Mouse (Mus musculus) hindbrain, embryonic 13.5 days (tissue): Measurements from ENCODE around the gene Cwc15. TPM values are rescaled to one million over a fixed set of nuclear protein-coding genes. Genes with fewer than 3 reads are reported as not detected.
A peak's percentile ranks its signal among the peaks of the same experiment; 100 is the strongest.
"Not testable (repeated sequence)": the region's sequence is repeated elsewhere in the genome, so short reads cannot be mapped to it uniquely, and the experiment has no call there.

Experiments used
- ATAC-seq: fragments of 200-750 bp; cut with Nextera tagmentation; 2 replicates; pipeline ENCODE4 v1.8.0; 2017; ENCODE audit warnings: moderate TSS enrichment; ENCODE audit not compliant: low FRiP score
- H3K27ac ChIP-seq: fragments of 300-500 bp; sonication (generic); 2 replicates; pipeline ENCODE4 v1.5.1; 2015; ENCODE audit warnings: inconsistent platforms, mild to moderate bottlenecking, moderate library complexity
- H3K27me3 ChIP-seq: fragments of 300-500 bp; sonication (generic); 2 replicates; pipeline ENCODE4 v1.6.1; 2015; ENCODE audit warnings: mild to moderate bottlenecking, inconsistent platforms
- H3K36me3 ChIP-seq: fragments of 300-500 bp; sonication (generic); 2 replicates; pipeline ENCODE4 v1.6.1; 2015; ENCODE audit warnings: mild to moderate bottlenecking, inconsistent platforms
- H3K4me1 ChIP-seq: fragments of 300-500 bp; sonication (generic); replicated peaks from 2 replicates; pipeline ENCODE4 v1.6.1; 2015; ENCODE audit warnings: inconsistent platforms
- H3K4me2 ChIP-seq: fragments of 300-500 bp; sonication (generic); 2 replicates; pipeline ENCODE4 v1.6.1; 2015; ENCODE audit warnings: inconsistent platforms, mild to moderate bottlenecking, moderate library complexity
- H3K4me3 ChIP-seq: fragments of 300-500 bp; sonication (generic); 2 replicates; pipeline ENCODE4 v1.5.1; 2015; ENCODE audit warnings: mild to moderate bottlenecking, inconsistent platforms
- H3K9ac ChIP-seq: fragments of 300-500 bp; sonication (generic); 2 replicates; pipeline ENCODE4 v1.6.1; 2015; ENCODE audit warnings: mild to moderate bottlenecking, inconsistent platforms
- H3K9me3 ChIP-seq: fragments of 300-500 bp; sonication (generic); 2 replicates; pipeline ENCODE4 v1.6.1; 2016; ENCODE audit warnings: inconsistent platforms
- WGBS: fragments of 180-500 bp; shearing (Covaris S2); methylation state at CpG from one replicate; pipeline ENCODE4 v1.1.7; 2015; 5-methylcytosine and 5-hydroxymethylcytosine counted together
- polyA plus RNA-seq: library from polyadenylated mRNA; unstranded; fragments of >200 nt; fragmentation: Nextera tagmentation; extraction: Ambion mirVana; gene quantifications from 2 replicates; pipeline ENCODE4 v1.2.1, GENCODE M21; 2015

Cwc15 gene
- polyA plus RNA-seq: 163 and 174 TPM in 2 replicates

- Histone ChIP-seq H3K4me3 (peak within 1 kb of the TSS; percentile 64), H3K27me3 (no peaks in the 10 kb centered on the region), H3K4me2 (peak within 1 kb of the TSS; percentile 80), H3K27ac (peak within 1 kb of the TSS; percentile 85), H3K4me1 (peaks cover 15% of the 10 kb centered on the region), H3K9me3 (no peaks in the 10 kb centered on the region), H3K9ac (peak within 1 kb of the TSS; percentile 78), H3K36me3 (peaks cover 28% of the 10 kb centered on the region)
- peak; percentile 98 for ATAC-seq
- WGBS: under 1% methylated on average over 59 of the region's 59 CpGs
Observed at GRCm38 (mm10) chr9:14500023-14500915, at the start of gene Cwc15, which contains the start of gene Kdm4d. TSS of gene Cwc15 (plus strand) at chr9:14500617. TSS of gene Kdm4d (minus strand) at chr9:14500482.

GRCm38 (mm10) chr9:14451120-14451519 is 49.3 kb upstream of the Cwc15 start:
- H3K36me3 ChIP-seq, ATAC-seq: not testable (repeated sequence)
- 79% methylated on average over 8 of the region's 8 CpGs for WGBS

GRCm38 (mm10) chr9:14456320-14456719 is 44.1 kb upstream of the Cwc15 start:
- Histone ChIP-seq H3K27ac (no peak overlapping the region), H3K4me2 (no peak overlapping the region), H3K9me3 (no peaks in the 10 kb centered on the region), H3K36me3 (no peaks in the 10 kb centered on the region), H3K27me3 (no peaks in the 10 kb centered on the region), H3K9ac (no peak overlapping the region), H3K4me3 (no peak overlapping the region), H3K4me1 (no peaks in the 10 kb centered on the region)
- no peak for ATAC-seq
- 92% methylated on average over 3 of the region's 3 CpGs for WGBS

More at GRCm38 (mm10) chr9:14451120-14451519, 49.3 kb upstream of the Cwc15 start:
- not testable (repeated sequence) for H3K9me3 ChIP-seq, H3K9ac ChIP-seq, H3K27ac ChIP-seq, H3K4me2 ChIP-seq, H3K27me3 ChIP-seq, H3K4me1 ChIP-seq, H3K4me3 ChIP-seq

- H3K27me3 ChIP-seq, H3K27ac ChIP-seq, H3K4me2 ChIP-seq, H3K4me3 ChIP-seq, H3K36me3 ChIP-seq, ATAC-seq, H3K4me1 ChIP-seq, H3K9ac ChIP-seq, H3K9me3 ChIP-seq: not testable (repeated sequence)
- 100% methylated on average over 1 of the region's 1 CpGs for WGBS
Observed at GRCm38 (mm10) chr9:14462536-14462935, 37.9 kb upstream of the Cwc15 start.

- 71% methylated on average over 12 of the region's 12 CpGs for WGBS
- not testable (repeated sequence) for H3K9me3 ChIP-seq, H3K27ac ChIP-seq, H3K9ac ChIP-seq, H3K4me3 ChIP-seq, ATAC-seq, H3K36me3 ChIP-seq, H3K4me2 ChIP-seq, H3K4me1 ChIP-seq, H3K27me3 ChIP-seq
Observed at GRCm38 (mm10) chr9:14463668-14464067, 36.7 kb upstream of the Cwc15 start.

- Histone ChIP-seq H3K27me3 (no peaks in the 10 kb centered on the region), H3K27ac (no peak overlapping the region), H3K4me2 (peak overlapping the region; percentile 72), H3K36me3 (peaks cover 18% of the 10 kb centered on the region), H3K9ac (peak overlapping the region; percentile 76; the same call in 1 of the 2 replicates), H3K9me3 (no peaks in the 10 kb centered on the region), H3K4me3 (peak overlapping the region; percentile 64), H3K4me1 (peaks cover 15% of the 10 kb centered on the region)
- ATAC-seq: no peak
- WGBS: 86% methylated on average over 4 of the region's 4 CpGs
Observed at GRCm38 (mm10) chr9:14498896-14499705, 1.3 kb upstream of the Cwc15 start.

GRCm38 (mm10) chr9:14500916-14501424 is 553 bp downstream of the Cwc15 start:
- no peaks in the 10 kb centered on the region for H3K27me3 ChIP-seq
- WGBS: 6% methylated on average over 10 of the region's 10 CpGs
- no peaks in the 10 kb centered on the region for H3K9me3 ChIP-seq
- peak overlapping the region; percentile 80 for H3K4me2 ChIP-seq
- peaks cover 35% of the 10 kb centered on the region for H3K36me3 ChIP-seq
- H3K27ac ChIP-seq: peak overlapping the region; percentile 79
- no peak for ATAC-seq
- H3K9ac ChIP-seq: peak overlapping the region; percentile 78
- H3K4me1 ChIP-seq: peaks cover 15% of the 10 kb centered on the region
- H3K4me3 ChIP-seq: peak overlapping the region; percentile 64

- WGBS: 79% methylated on average over 9 of the region's 9 CpGs
Observed at GRCm38 (mm10) chr9:14512633-14513445, 12.4 kb downstream of the Cwc15 start.

GRCm38 (mm10) chr9:14517296-14517695 is 16.9 kb downstream of the Cwc15 start:
- WGBS: 56% methylated on average over 1 of the region's 1 CpGs
- H3K36me3 ChIP-seq: peaks cover 17% of the 10 kb centered on the region; the same call in 1 of the 2 replicates
- no peak for ATAC-seq

More at GRCm38 (mm10) chr9:14512633-14513445, 12.4 kb downstream of the Cwc15 start:
- ATAC-seq: peak; percentile 78; the same call in 1 of the 2 replicates
- H3K4me2 ChIP-seq: no peak overlapping the region
- H3K27me3 ChIP-seq: no peaks in the 10 kb centered on the region
- no peak overlapping the region for H3K4me3 ChIP-seq
- H3K9ac ChIP-seq: no peak overlapping the region
- H3K27ac ChIP-seq: no peak overlapping the region
- H3K9me3 ChIP-seq: no peaks in the 10 kb centered on the region
- H3K36me3 ChIP-seq: peaks cover 50% of the 10 kb centered on the region
- no peaks in the 10 kb centered on the region for H3K4me1 ChIP-seq

GRCm38 (mm10) chr9:14518105-14518504 is 17.7 kb downstream of the Cwc15 start:
- WGBS: 90% methylated on average over 3 of the region's 3 CpGs
- H3K4me2 ChIP-seq: no peak overlapping the region
- ATAC-seq: no peak

More at GRCm38 (mm10) chr9:14517296-14517695, 16.9 kb downstream of the Cwc15 start:
- Histone ChIP-seq H3K9ac (no peak overlapping the region), H3K4me1 (no peaks in the 10 kb centered on the region), H3K27ac (no peak overlapping the region), H3K9me3 (no peaks in the 10 kb centered on the region), H3K4me3 (no peak overlapping the region), H3K27me3 (no peaks in the 10 kb centered on the region), H3K4me2 (no peak overlapping the region)

GRCm38 (mm10) chr9:14520971-14521670 is 20.7 kb downstream of the Cwc15 start:
- H3K4me2 ChIP-seq: no peak overlapping the region
- no peak overlapping the region for H3K9ac ChIP-seq
- 71% methylated on average over 3 of the region's 3 CpGs for WGBS
- no peaks in the 10 kb centered on the region for H3K36me3 ChIP-seq
- H3K4me3 ChIP-seq: no peak overlapping the region
- no peaks in the 10 kb centered on the region for H3K9me3 ChIP-seq
- no peak for ATAC-seq
- no peaks in the 10 kb centered on the region for H3K4me1 ChIP-seq
- H3K27me3 ChIP-seq: no peaks in the 10 kb centered on the region
- no peak overlapping the region for H3K27ac ChIP-seq

More at GRCm38 (mm10) chr9:14518105-14518504, 17.7 kb downstream of the Cwc15 start:
- no peak overlapping the region for H3K4me3 ChIP-seq
- H3K4me1 ChIP-seq: no peaks in the 10 kb centered on the region
- H3K9ac ChIP-seq: no peak overlapping the region
- no peaks in the 10 kb centered on the region for H3K27me3 ChIP-seq
- 0 out of 2 replicates have a peak, but pooled peaks cover 11% of the 10 kb centered on the region for H3K36me3 ChIP-seq
- no peaks in the 10 kb centered on the region for H3K9me3 ChIP-seq
- H3K27ac ChIP-seq: no peak overlapping the region
